Mouse (Mus musculus) forebrain, postnatal 0 days (tissue): ENCODE measurements at regions not wholly inside any gene's neighbourhood (a gene's known extent, or its start where the extent isn't known, plus 50 kb on each side); places are given as distances from the start of the nearest gene placed in this dataset.

ENCODE experiments used
- ATAC-seq: fragments of 200-750 bp; cut with Nextera tagmentation; 2 replicates; pipeline ENCODE4 v1.8.0; 2017; ENCODE audit warnings: mild to moderate bottlenecking, moderate library complexity
- DNase-seq: peaks from one replicate; pipeline ENCODE4 v3.0.0-alpha.2; 2015
- H3K27ac ChIP-seq: fragments of 300-500 bp; sonication (generic); 2 replicates; pipeline ENCODE4 v1.5.1; 2014; ENCODE audit warnings: low read depth, mild to moderate bottlenecking, antibody characterized with exemption, low read length, moderate library complexity, mixed read lengths
- H3K27me3 ChIP-seq: fragments of 300-500 bp; sonication (generic); 2 replicates; pipeline ENCODE4 v1.6.1; 2014; ENCODE audit warnings: mild to moderate bottlenecking, low read length, mixed read lengths; ENCODE audit not compliant: insufficient read depth
- H3K36me3 ChIP-seq: fragments of 300-500 bp; sonication (generic); 2 replicates; pipeline ENCODE4 v1.6.1; 2014; ENCODE audit warnings: mild to moderate bottlenecking, moderate library complexity; ENCODE audit not compliant: insufficient read depth
- H3K4me1 ChIP-seq: fragments of 300-500 bp; sonication (generic); 2 replicates; pipeline ENCODE4 v1.6.1; 2014; ENCODE audit warnings: antibody characterized with exemption; ENCODE audit not compliant: insufficient read depth
- H3K4me2 ChIP-seq: fragments of 300-500 bp; sonication (generic); 2 replicates; pipeline ENCODE4 v1.6.1; 2014; ENCODE audit warnings: low read depth, mild to moderate bottlenecking, moderate library complexity
- H3K4me3 ChIP-seq: fragments of 300-500 bp; sonication (generic); 2 replicates; pipeline ENCODE4 v1.5.1; 2014; ENCODE audit warnings: low read depth, low read length, mixed read lengths
- H3K9ac ChIP-seq: fragments of 300-500 bp; sonication (generic); 2 replicates; pipeline ENCODE4 v1.6.1; 2014; ENCODE audit warnings: mild to moderate bottlenecking
- H3K9me3 ChIP-seq: fragments of 300-500 bp; sonication (generic); 2 replicates; pipeline ENCODE4 v1.6.1; 2016; ENCODE audit warnings: low read length
- CTCF ChIP-seq: sonication (generic); IDR thresholded peaks from 2 replicates; pipeline ENCODE4 v1.5.1; 2016; ENCODE audit warnings: antibody characterized with exemption, control low read depth, low read depth
- WGBS: fragments of 180-500 bp; shearing (Covaris S2); extraction: QIAGEN DNeasy Blood & Tissue Kit; methylation state at CpG from one replicate; pipeline ENCODE4 v1.1.7; 2014; 5-methylcytosine and 5-hydroxymethylcytosine counted together

DNA sequence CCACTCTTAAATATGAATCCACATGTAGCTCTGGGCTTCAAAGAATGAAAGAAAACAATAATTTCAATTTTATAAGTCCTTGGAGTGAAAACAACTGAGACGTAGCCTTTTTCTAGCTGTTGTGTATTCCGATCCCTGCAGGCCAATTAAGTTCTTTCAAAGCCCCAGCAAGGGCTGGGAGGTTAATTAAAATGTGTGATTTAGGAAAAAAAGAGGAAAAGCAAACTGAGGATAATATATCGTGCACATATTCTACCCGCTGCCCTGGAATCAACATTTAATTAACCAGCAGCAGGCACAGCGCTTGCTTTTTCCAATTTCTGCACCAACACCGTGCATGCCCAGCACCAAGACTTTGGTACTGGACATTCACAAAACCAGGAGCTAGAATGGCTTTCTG, 167.0 kb downstream of the Nectin3 start:
- no peak overlapping the region for H3K27ac ChIP-seq
- TF ChIP-seq CTCF, result no peak

DNA sequence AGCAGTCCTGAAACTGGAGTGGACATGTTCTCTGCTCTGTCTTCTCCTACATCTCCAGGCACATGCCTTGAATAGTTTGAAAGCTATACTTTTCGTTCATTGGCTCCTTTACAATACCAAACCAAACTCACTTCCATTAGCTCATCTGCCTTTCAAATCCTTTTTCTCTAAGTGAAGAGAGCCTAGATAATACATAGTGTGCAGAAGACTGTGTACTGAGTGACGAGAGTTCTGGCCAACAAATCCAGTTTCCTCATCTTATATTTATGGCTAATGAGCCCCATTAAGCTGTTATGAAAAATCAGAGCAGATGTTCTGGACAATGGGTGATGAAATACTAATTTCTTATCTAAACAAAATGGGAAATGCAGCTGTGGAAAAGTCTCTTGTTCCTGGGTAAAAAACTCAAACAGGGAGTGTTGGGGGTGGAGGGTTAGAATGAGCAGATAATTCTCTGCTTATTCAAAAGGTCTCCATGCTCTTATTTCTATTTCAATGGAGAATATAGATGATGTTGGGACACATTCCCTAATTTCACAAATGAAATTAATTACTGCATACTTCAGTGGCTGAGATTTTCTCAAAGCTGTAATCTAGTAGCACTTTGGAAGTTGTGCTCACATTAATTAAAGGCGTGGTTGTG, 144.3 kb upstream of the Gm4737 start:
- peaks cover 6% of the 10 kb centered on the region for H3K4me1 ChIP-seq
- no peak overlapping the region for H3K27ac ChIP-seq
- WGBS, result 65% methylated on average over 3 of the region's 3 CpGs
- no peak overlapping the region for H3K9ac ChIP-seq
- H3K36me3 ChIP-seq, result no peaks in the 10 kb centered on the region
- H3K4me2 ChIP-seq, result no peak overlapping the region
- no peak for TF ChIP-seq CTCF
- no peak overlapping the region for H3K4me3 ChIP-seq
- ATAC-seq (0 out of 2 replicates have a peak, but pooled peaks have one; percentile 30), DNase-seq (no peak)
- no peaks in the 10 kb centered on the region for H3K27me3 ChIP-seq
- no peaks in the 10 kb centered on the region for H3K9me3 ChIP-seq

More for the DNA sequence above, 167.0 kb downstream of the Nectin3 start:
- H3K4me2 ChIP-seq, result no peak overlapping the region
- no peak overlapping the region for H3K4me3 ChIP-seq
- H3K9ac ChIP-seq, result no peak overlapping the region
- H3K4me1 ChIP-seq, result no peaks in the 10 kb centered on the region
- WGBS, result 26% methylated on average over 6 of the region's 6 CpGs
- no peaks in the 10 kb centered on the region for H3K9me3 ChIP-seq
- H3K36me3 ChIP-seq, result no peaks in the 10 kb centered on the region
- ATAC-seq (no peak), DNase-seq (no peak)
- H3K27me3 ChIP-seq, result no peaks in the 10 kb centered on the region

- Histone ChIP-seq H3K9me3 (no peaks in the 10 kb centered on the region), H3K27ac (no peak overlapping the region), H3K4me2 (no peak overlapping the region), H3K9ac (no peak overlapping the region), H3K27me3 (no peaks in the 10 kb centered on the region), H3K36me3 (no peaks in the 10 kb centered on the region), H3K4me3 (no peak overlapping the region), H3K4me1 (peaks cover 6% of the 10 kb centered on the region)
- TF ChIP-seq CTCF, result no peak
- 73% methylated on average over 2 of the region's 2 CpGs for WGBS
- ATAC-seq (no peak), DNase-seq (peak; percentile 8)
Observed at GRCm38 (mm10) chr16:46297192-46297591, 142.3 kb upstream of the Gm4737 start.

DNA sequence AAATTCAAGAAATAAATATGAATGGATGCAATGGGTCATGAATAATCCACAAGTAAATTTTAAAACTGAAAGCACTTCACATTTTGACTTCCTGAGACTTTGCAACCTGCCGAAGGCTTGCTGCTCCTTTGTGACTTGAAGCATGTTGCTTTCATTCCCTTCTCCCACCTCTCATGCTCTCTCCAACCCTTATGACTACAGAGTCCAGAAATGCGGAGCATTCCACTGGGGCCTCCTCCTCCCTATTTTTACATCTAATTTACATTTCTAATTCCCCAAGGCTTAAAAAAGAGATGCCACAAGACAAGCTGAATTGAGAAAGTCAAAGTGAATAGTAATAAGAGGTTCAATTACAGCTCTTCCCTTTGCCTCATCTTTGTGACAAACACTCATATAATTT, 141.5 kb upstream of the Gm4737 start:
- H3K4me1 ChIP-seq, result peaks cover 6% of the 10 kb centered on the region
- no peaks in the 10 kb centered on the region for H3K36me3 ChIP-seq
- H3K9me3 ChIP-seq, result no peaks in the 10 kb centered on the region
- H3K27me3 ChIP-seq, result no peaks in the 10 kb centered on the region
- H3K4me2 ChIP-seq, result no peak overlapping the region
- ATAC-seq, result peak; percentile 65; the same call in 1 of the 2 replicates
- no peak overlapping the region for H3K9ac ChIP-seq
- 43% methylated on average over 2 of the region's 2 CpGs for WGBS
- TF ChIP-seq CTCF, result no peak
- no peak overlapping the region for H3K27ac ChIP-seq
- DNase-seq, result peak; percentile 4
- H3K4me3 ChIP-seq, result no peak overlapping the region

- no peaks in the 10 kb centered on the region for H3K27me3 ChIP-seq
- no peak for DNase-seq
- TF ChIP-seq CTCF, result no peak
- WGBS, result 42% methylated on average over 1 of the region's 1 CpGs
- no peaks in the 10 kb centered on the region for H3K9me3 ChIP-seq
- ATAC-seq, result no peak
- no peak overlapping the region for H3K9ac ChIP-seq
- H3K4me2 ChIP-seq, result no peak overlapping the region
- no peaks in the 10 kb centered on the region for H3K36me3 ChIP-seq
- peaks cover 10% of the 10 kb centered on the region for H3K4me1 ChIP-seq
- H3K4me3 ChIP-seq, result no peak overlapping the region
- H3K27ac ChIP-seq, result no peak overlapping the region
Observed at GRCm38 (mm10) chr16:46293831-46294230, 139.0 kb upstream of the Gm4737 start.

DNA sequence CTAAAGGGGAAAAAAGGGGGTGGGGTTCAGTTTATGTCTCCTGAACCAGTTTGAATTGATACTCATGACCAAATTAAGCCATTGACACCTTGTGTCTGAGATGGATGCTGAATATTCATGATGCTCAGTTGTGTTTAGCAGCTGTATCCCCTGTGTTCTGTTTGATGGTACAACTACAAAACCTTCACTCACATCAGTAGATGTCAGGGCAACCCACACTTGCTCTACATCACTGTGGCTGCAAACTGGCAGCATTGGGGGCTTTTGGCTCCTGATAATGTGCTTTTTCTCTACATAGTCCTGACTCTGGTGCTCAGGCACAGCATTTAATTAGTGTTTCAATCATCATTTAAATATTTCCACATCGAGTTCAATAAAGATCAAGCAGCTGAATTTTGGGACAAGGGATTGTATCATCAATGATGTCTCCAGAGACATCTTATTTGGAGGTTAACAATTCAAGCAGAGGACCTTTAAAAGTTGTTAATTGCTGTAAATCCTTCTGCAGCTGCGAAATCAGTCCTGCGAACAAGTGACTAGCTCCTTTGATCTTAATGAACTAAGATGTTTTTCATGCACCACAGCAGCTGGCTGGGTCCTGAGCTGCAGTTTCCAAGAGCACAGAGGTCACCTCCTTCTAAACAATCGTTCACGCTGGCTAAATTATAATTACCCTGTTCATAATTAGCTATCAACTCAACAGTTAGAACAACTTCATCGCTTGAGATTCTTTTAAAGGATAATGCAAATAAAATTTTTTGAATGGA, 136.4 kb upstream of the Gm4737 start:
- 0 out of 2 replicates have a peak, but pooled peaks have one; percentile 6 for ATAC-seq
- no peak for TF ChIP-seq CTCF
- 14% methylated on average over 6 of the region's 6 CpGs for WGBS

DNA sequence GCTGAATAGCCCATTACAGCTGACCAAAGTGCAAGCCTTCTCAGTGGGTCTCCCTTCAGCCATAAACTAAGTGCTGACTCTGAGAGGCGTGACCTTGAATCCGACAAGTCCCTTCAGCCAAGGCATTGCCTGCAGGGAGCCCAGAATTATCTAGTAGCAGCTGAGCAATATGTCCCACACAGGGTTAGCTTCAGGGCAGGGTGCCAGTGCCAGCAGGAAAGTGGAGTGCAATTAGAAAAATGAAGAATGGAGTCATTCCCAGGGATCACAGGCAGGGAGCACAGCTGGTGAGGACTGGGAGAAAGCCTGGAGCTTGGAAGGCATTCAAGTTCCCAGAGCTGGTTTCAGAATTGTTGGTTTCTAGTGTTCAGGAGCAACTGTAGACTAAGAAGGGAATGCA, 135.3 kb upstream of the Gm4737 start:
- H3K9ac ChIP-seq, result no peak overlapping the region
- H3K4me3 ChIP-seq, result no peak overlapping the region
- H3K27me3 ChIP-seq, result no peaks in the 10 kb centered on the region
- peak; percentile 75 for DNase-seq
- H3K4me2 ChIP-seq, result no peak overlapping the region
- no peaks in the 10 kb centered on the region for H3K9me3 ChIP-seq
- WGBS, result 19% methylated on average over 2 of the region's 2 CpGs
- ATAC-seq, result peak; percentile 95
- 0 out of 2 replicates have a peak, but pooled peaks have one; percentile 4 for TF ChIP-seq CTCF
- no peak overlapping the region for H3K27ac ChIP-seq
- 0 out of 2 replicates have a peak, but pooled peaks cover 4% of the 10 kb centered on the region for H3K4me1 ChIP-seq
- no peaks in the 10 kb centered on the region for H3K36me3 ChIP-seq

More for the DNA sequence above, 136.4 kb upstream of the Gm4737 start:
- no peaks in the 10 kb centered on the region for H3K27me3 ChIP-seq
- no peak overlapping the region for H3K9ac ChIP-seq
- no peaks in the 10 kb centered on the region for H3K36me3 ChIP-seq
- DNase-seq, result no peak
- H3K4me2 ChIP-seq, result no peak overlapping the region
- no peaks in the 10 kb centered on the region for H3K9me3 ChIP-seq
- H3K4me1 ChIP-seq, result 0 out of 2 replicates have a peak, but pooled peaks cover 4% of the 10 kb centered on the region
- H3K4me3 ChIP-seq, result no peak overlapping the region
- H3K27ac ChIP-seq, result no peak overlapping the region
